ENCODE assay signal across 36 mouse cellular contexts in genomic region chr17:47777141-47777540, GRCm38 (mm10). TPM values are rescaled to one million over a fixed set of nuclear protein-coding genes. Genes with fewer than 3 reads are reported as not detected.
DNase-seq lines count a peak whose midpoint lies in the region; ATAC-seq and TF ChIP-seq lines count a peak whose summit lies in the region.
"Had no signal": no experiment of that assay in that cellular context is flagged by ENCODE, and none has a peak within 500 bp of the region (broad histone marks: within the 10 kb centered on the region; RNA-seq: fewer than 3 reads in every experiment).

No protein-coding gene starts in this region.

- intact Hi-C loops in heart, postnatal 14 days (cut with DNase I), result no loop called here

- ATAC-seq in heart, embryonic 12.5 days (ENCODE audit: insufficient number of reproducible peaks, low FRiP score), result no peak
- no peak for ATAC-seq in embryonic facial prominence, embryonic 14.5 days (ENCODE audit: low read depth)
- peak; percentile 78 for ATAC-seq in liver, embryonic 11.5 days (replicated peaks; ENCODE audit: low FRiP score)
- peak; percentile 70 for ATAC-seq in megakaryocyte-erythroid progenitor cell, adult 5-6 weeks (replicated peaks; ENCODE audit: low FRiP score, low TSS enrichment, poor library complexity, severe bottlenecking)
- ATAC-seq in forebrain, postnatal 0 days, result no peak
- ATAC-seq: CD4-positive, CD25-positive, alpha-beta regulatory T cell, adult 4 months; forebrain, embryonic 14.5 days; inflammation-experienced regulatory T-cells, adult 6 months; midbrain, embryonic 13.5 days had no signal

- no peak overlapping the region for H3K4me3 ChIP-seq in heart, embryonic 12.5 days
- no peak overlapping the region for H3K4me3 ChIP-seq in embryonic facial prominence, embryonic 14.5 days (ENCODE audit: low read depth, low read length)
- H3K4me3 ChIP-seq in liver, embryonic 11.5 days (ENCODE audit: low read depth, low read length), result no peak overlapping the region
- H3K4me3 ChIP-seq in thymus, adult 2 months (ENCODE audit: control insufficient read depth, insufficient read depth, low read length), result no peak overlapping the region
- no peak overlapping the region for H3K4me3 ChIP-seq in forebrain, postnatal 0 days (ENCODE audit: low read depth, low read length)
- H3K4me3 ChIP-seq: heart, adult 2 months; heart, embryonic 15.5 days; hindbrain, embryonic 15.5 days; kidney, embryonic 15.5 days; left cerebral cortex, adult 2 months; liver, embryonic 15.5 days; megakaryocyte, embryonic 14.5 days; midbrain, embryonic 13.5 days; neural tube, embryonic 13.5 days had no signal

- no peaks in the 10 kb centered on the region for H3K27me3 ChIP-seq in heart, embryonic 12.5 days (replicated peaks)
- no peaks in the 10 kb centered on the region for H3K27me3 ChIP-seq in embryonic facial prominence, embryonic 14.5 days (replicated peaks; ENCODE audit: control insufficient read depth, insufficient read depth, low read length)
- H3K27me3 ChIP-seq in liver, embryonic 11.5 days (replicated peaks; ENCODE audit: control insufficient read depth, insufficient read depth, low read length), result no peaks in the 10 kb centered on the region
- no peaks in the 10 kb centered on the region for H3K27me3 ChIP-seq in thymus, adult 2 months (ENCODE audit: control insufficient read depth, insufficient read depth, low read length)
- no peaks in the 10 kb centered on the region for H3K27me3 ChIP-seq in forebrain, postnatal 0 days (ENCODE audit: insufficient read depth, low read length)
- H3K27me3 ChIP-seq: heart, embryonic 15.5 days; hindbrain, embryonic 15.5 days; kidney, embryonic 15.5 days; liver, embryonic 15.5 days; midbrain, embryonic 13.5 days had no signal

- H3K4me1 ChIP-seq in heart, embryonic 12.5 days (replicated peaks), result peaks cover 23% of the 10 kb centered on the region
- H3K4me1 ChIP-seq in embryonic facial prominence, embryonic 14.5 days (ENCODE audit: control insufficient read depth, insufficient read depth, low read length), result no peaks in the 10 kb centered on the region
- peaks cover 16% of the 10 kb centered on the region for H3K4me1 ChIP-seq in liver, embryonic 11.5 days (replicated peaks; ENCODE audit: control insufficient read depth, insufficient read depth, low read length)
- no peaks in the 10 kb centered on the region for H3K4me1 ChIP-seq in thymus, adult 2 months (replicated peaks; ENCODE audit: control insufficient read depth, insufficient read depth, low read length)
- no peaks in the 10 kb centered on the region for H3K4me1 ChIP-seq in forebrain, postnatal 0 days (ENCODE audit: insufficient read depth)
- H3K4me1 ChIP-seq: hindbrain, embryonic 15.5 days; midbrain, embryonic 13.5 days; neural tube, embryonic 13.5 days had no signal

- 29% methylated on average over 2 of the region's 2 CpGs for WGBS in heart, embryonic 12.5 days
- 63% methylated on average over 2 of the region's 2 CpGs for whole genome bisulfite sequencing in embryonic facial prominence, embryonic 14.5 days
- 36% methylated on average over 2 of the region's 2 CpGs for WGBS in liver, embryonic 11.5 days
- 79% methylated on average over 2 of the region's 2 CpGs for WGBS in thymus, adult 2 months
- 75% methylated on average over 2 of the region's 2 CpGs for WGBS in forebrain, postnatal 0 days

- H3K4me2 ChIP-seq in heart, embryonic 12.5 days, result no peak overlapping the region
- H3K4me2 ChIP-seq in embryonic facial prominence, embryonic 14.5 days (ENCODE audit: low read depth, low read length), result no peak overlapping the region
- H3K4me2 ChIP-seq in liver, embryonic 11.5 days, result peak overlapping the region; percentile 46
- H3K4me2 ChIP-seq in forebrain, postnatal 0 days (ENCODE audit: low read depth), result no peak overlapping the region
- H3K4me2 ChIP-seq: heart, embryonic 15.5 days; hindbrain, embryonic 15.5 days; kidney, embryonic 15.5 days; liver, embryonic 15.5 days; midbrain, embryonic 13.5 days; neural tube, embryonic 13.5 days had no signal

- TF ChIP-seq CTCF in thymus, adult 2 months (IDR thresholded peaks at IDR 0.05; ENCODE audit: borderline replicate concordance, control insufficient read depth, extremely low read depth, insufficient read depth, low read length, poor library complexity), result no peak
- TF ChIP-seq CTCF in forebrain, postnatal 0 days (IDR thresholded peaks at IDR 0.05; ENCODE audit: low read depth), result no peak

- H3K9ac ChIP-seq in heart, embryonic 12.5 days, result 0 out of 2 replicates have a peak overlapping the region, but pooled peaks have one; percentile 9
- H3K9ac ChIP-seq in embryonic facial prominence, embryonic 14.5 days (ENCODE audit: low read depth, low read length), result no peak overlapping the region
- H3K9ac ChIP-seq in liver, embryonic 11.5 days (ENCODE audit: low read depth, low read length), result peak overlapping the region; percentile 34
- H3K9ac ChIP-seq in forebrain, postnatal 0 days, result no peak overlapping the region
- H3K9ac ChIP-seq: heart, embryonic 15.5 days; hindbrain, embryonic 15.5 days; kidney, embryonic 15.5 days; liver, embryonic 15.5 days; midbrain, embryonic 13.5 days; neural tube, embryonic 13.5 days had no signal

- no peaks in the 10 kb centered on the region for H3K36me3 ChIP-seq in heart, embryonic 12.5 days
- H3K36me3 ChIP-seq in embryonic facial prominence, embryonic 14.5 days (ENCODE audit: control insufficient read depth, insufficient read depth, low read length), result no peaks in the 10 kb centered on the region
- no peaks in the 10 kb centered on the region for H3K36me3 ChIP-seq in liver, embryonic 11.5 days (ENCODE audit: control insufficient read depth, insufficient read depth, low read length)
- no peaks in the 10 kb centered on the region for H3K36me3 ChIP-seq in thymus, adult 2 months (ENCODE audit: control insufficient read depth, insufficient read depth, low read length)
- H3K36me3 ChIP-seq in forebrain, postnatal 0 days (ENCODE audit: insufficient read depth), result no peaks in the 10 kb centered on the region
- H3K36me3 ChIP-seq: heart, embryonic 15.5 days; hindbrain, embryonic 15.5 days; kidney, embryonic 15.5 days; liver, embryonic 15.5 days; midbrain, embryonic 13.5 days; neural tube, embryonic 13.5 days had no signal

- no peak for TF ChIP-seq POLR2A in thymus, adult 2 months (IDR thresholded peaks at IDR 0.05; ENCODE audit: control insufficient read depth, extremely low read depth, insufficient read depth, low read length, poor library complexity)

- peaks cover 6% of the 10 kb centered on the region for H3K9me3 ChIP-seq in heart, embryonic 12.5 days (replicated peaks)
- no peaks in the 10 kb centered on the region for H3K9me3 ChIP-seq in embryonic facial prominence, embryonic 14.5 days (ENCODE audit: control insufficient read depth, low read length)
- no peaks in the 10 kb centered on the region for H3K9me3 ChIP-seq in liver, embryonic 11.5 days (ENCODE audit: control insufficient read depth, low read length)
- no peaks in the 10 kb centered on the region for H3K9me3 ChIP-seq in forebrain, postnatal 0 days (ENCODE audit: low read length)
- H3K9me3 ChIP-seq: heart, embryonic 15.5 days; hindbrain, embryonic 15.5 days; liver, embryonic 15.5 days had no signal

- no peak overlapping the region; the same call in 1 of the 2 replicates for H3K27ac ChIP-seq in heart, embryonic 12.5 days (ENCODE audit: poor library complexity, severe bottlenecking)
- H3K27ac ChIP-seq in embryonic facial prominence, embryonic 14.5 days (replicated peaks; ENCODE audit: low read depth, low read length), result 0 out of 2 replicates have a peak overlapping the region, but pooled peaks have one; percentile 2
- H3K27ac ChIP-seq in liver, embryonic 11.5 days (ENCODE audit: low read depth, low read length), result peak overlapping the region; percentile 52
- no peak overlapping the region for H3K27ac ChIP-seq in thymus, adult 2 months (ENCODE audit: control insufficient read depth, insufficient read depth, low read length)
- H3K27ac ChIP-seq in forebrain, postnatal 0 days (ENCODE audit: low read depth, low read length), result no peak overlapping the region
- H3K27ac ChIP-seq: heart, adult 2 months; heart, embryonic 15.5 days; hindbrain, embryonic 15.5 days; kidney, embryonic 15.5 days; left cerebral cortex, adult 2 months; liver, embryonic 15.5 days; midbrain, embryonic 13.5 days; neural tube, embryonic 13.5 days; stomach, postnatal 0 days had no signal

- no peak for DNase-seq in heart, postnatal 14 days
- no peak for DNase-seq in embryonic facial prominence, embryonic 14.5 days (ENCODE audit: low spot score)
- DNase-seq in liver, embryonic 11.5 days (ENCODE audit: low spot score), result no peak
- DNase-seq in thymus, adult 2 months, result no peak
- no peak for DNase-seq in forebrain, postnatal 0 days
- DNase-seq: adrenal gland, postnatal 25 days; cerebellum, adult 11-12 months; cerebellum, adult 9-11 months; heart, adult 2 months; kidney, adult 18-20 months; lung, postnatal 36 days; right cerebral cortex, postnatal 4 days; thymus, postnatal 4 days had no signal

RNA-seq across cellular contexts. Expression of gene Tfeb, which starts 40.3 kb away (rescaled TPM):
- 22.7 and 24.5 TPM in 2 replicates for polyA plus RNA-seq in heart, embryonic 12.5 days (2016; fragmentation: Nextera tagmentation; extraction: Ambion mirVana)
- 10 to 100 TPM; 46.8 to 49.3 TPM for total RNA-seq in heart, postnatal 14 days (2021)
- polyA plus RNA-seq in embryonic facial prominence, embryonic 14.5 days (2014; fragmentation: Nextera tagmentation; extraction: Ambion mirVana), result 8.6 and 9.7 TPM in 2 replicates
- polyA plus RNA-seq in liver, embryonic 11.5 days (2014; fragmentation: Nextera tagmentation; extraction: Ambion mirVana), result 9.6 and 9.8 TPM in 2 replicates
- 3.8 and 4.2 TPM in 2 replicates for total RNA-seq in megakaryocyte-erythroid progenitor cell, adult 5-6 weeks (2014; fragmentation: Nextera tagmentation)
- 3.0 and 8.3 TPM in 2 replicates for total RNA-seq in megakaryocyte-erythroid progenitor cell, adult 5-6 weeks (2017)
- polyA plus RNA-seq in thymus, adult 2 months (2012; rRNA removed), result 25.3 and 25.5 TPM in 2 replicates
- total RNA-seq in forebrain, postnatal 0 days (2014; rRNA removed), result 4.1 and 5.5 TPM in 2 replicates
- polyA plus RNA-seq in forebrain, postnatal 0 days (2015; fragmentation: Nextera tagmentation; extraction: Ambion mirVana), result 3.3 and 4.6 TPM in 2 replicates

RNA-seq across cellular contexts. Expression of gene Pgc, which starts 50.5 kb away (rescaled TPM):
- polyA plus RNA-seq in heart, embryonic 12.5 days (2016; fragmentation: Nextera tagmentation; extraction: Ambion mirVana), result not detected in 2 replicates
- total RNA-seq in heart, postnatal 14 days (2021), result not detected
- polyA plus RNA-seq in embryonic facial prominence, embryonic 14.5 days (2014; fragmentation: Nextera tagmentation; extraction: Ambion mirVana), result 0.21 TPM in 1 of 2 replicates, not detected in the other
- polyA plus RNA-seq in liver, embryonic 11.5 days (2014; fragmentation: Nextera tagmentation; extraction: Ambion mirVana), result not detected in 2 replicates
- total RNA-seq in megakaryocyte-erythroid progenitor cell, adult 5-6 weeks (2014; fragmentation: Nextera tagmentation), result not detected in 2 replicates
- not detected in 2 replicates for total RNA-seq in megakaryocyte-erythroid progenitor cell, adult 5-6 weeks (2017)
- 4.4 and 6.0 TPM in 2 replicates for polyA plus RNA-seq in thymus, adult 2 months (2012; rRNA removed)
- total RNA-seq in forebrain, postnatal 0 days (2014; rRNA removed), result not detected in 2 replicates
- polyA plus RNA-seq in forebrain, postnatal 0 days (2015; fragmentation: Nextera tagmentation; extraction: Ambion mirVana), result not detected in 2 replicates
- total RNA-seq: adrenal gland, adult 18-20 months; adrenal gland, postnatal 25 days; common myeloid progenitor, adult 5-6 weeks; gastrocnemius, adult 18-20 months; gastrocnemius, postnatal 4 days; heart, adult 2 months; hematopoietic stem cell, adult 5-6 weeks; layer of hippocampus, adult 18-20 months; layer of hippocampus, postnatal 10 days; left cerebral cortex, adult 2 months; left cerebral cortex, postnatal 25 days had no signal
- polyA plus RNA-seq: CD4-positive, CD25-positive, alpha-beta regulatory T cell, adult 4 months; forebrain, embryonic 14.5 days; frontal cortex, adult 2 months; inflammation-experienced regulatory T-cells, adult 6 months; liver, embryonic 15.5 days; midbrain, embryonic 13.5 days; neural tube, embryonic 13.5 days had no signal

RNA-seq across cellular contexts. Expression of gene Mdfi, which starts 57.4 kb away (rescaled TPM):
- 11.1 and 11.2 TPM in 2 replicates for polyA plus RNA-seq in heart, embryonic 12.5 days (2016; fragmentation: Nextera tagmentation; extraction: Ambion mirVana)
- total RNA-seq in heart, postnatal 14 days (2021), result 1 to 10 TPM; 2.8 to 3.9 TPM
- 54.5 and 64.6 TPM in 2 replicates for polyA plus RNA-seq in embryonic facial prominence, embryonic 14.5 days (2014; fragmentation: Nextera tagmentation; extraction: Ambion mirVana)
- 15.9 and 16.3 TPM in 2 replicates for polyA plus RNA-seq in liver, embryonic 11.5 days (2014; fragmentation: Nextera tagmentation; extraction: Ambion mirVana)
- 1.3 TPM in 1 of 2 replicates, not detected in the other for total RNA-seq in megakaryocyte-erythroid progenitor cell, adult 5-6 weeks (2014; fragmentation: Nextera tagmentation)
- total RNA-seq in megakaryocyte-erythroid progenitor cell, adult 5-6 weeks (2017), result 1.8 TPM in 1 of 2 replicates, not detected in the other
- 18.9 and 19.8 TPM in 2 replicates for polyA plus RNA-seq in thymus, adult 2 months (2012; rRNA removed)
- total RNA-seq in forebrain, postnatal 0 days (2014; rRNA removed), result 9.5 and 17.5 TPM in 2 replicates
- 0.99 and 1.3 TPM in 2 replicates for polyA plus RNA-seq in forebrain, postnatal 0 days (2015; fragmentation: Nextera tagmentation; extraction: Ambion mirVana)
- polyA plus RNA-seq: CD4-positive, CD25-positive, alpha-beta regulatory T cell, adult 4 months; inflammation-experienced regulatory T-cells, adult 6 months had no signal

Comparison
In these comparisons a context has a peak if more than half of its experiments do, and no peak if none do; other contexts are left out.
1. ATAC-seq: peak in liver, embryonic 11.5 days (single experiment) and megakaryocyte-erythroid progenitor cell, adult 5-6 weeks (single experiment); none in heart, embryonic 12.5 days (single experiment), embryonic facial prominence, embryonic 14.5 days (single experiment) and forebrain, postnatal 0 days (single experiment).
2. H3K27ac ChIP-seq: peak in embryonic facial prominence, embryonic 14.5 days (single experiment) and liver, embryonic 11.5 days (single experiment); none in heart, embryonic 12.5 days (single experiment), thymus, adult 2 months (single experiment) and forebrain, postnatal 0 days (single experiment).
3. H3K9ac ChIP-seq: peak in heart, embryonic 12.5 days (single experiment) and liver, embryonic 11.5 days (single experiment); none in embryonic facial prominence, embryonic 14.5 days (single experiment) and forebrain, postnatal 0 days (single experiment).